Mouse (Mus musculus): ENCODE measurements around the gene Fbxo11. TPM values are rescaled to one million over a fixed set of nuclear protein-coding genes. Genes with fewer than 3 reads are reported as not detected.
A peak's percentile ranks its signal among the peaks of the same experiment; 100 is the strongest.

The Fbxo11 gene
- polyA plus RNA-seq, 1 experiment from 2014 or later, result 30.7 TPM

DNA sequence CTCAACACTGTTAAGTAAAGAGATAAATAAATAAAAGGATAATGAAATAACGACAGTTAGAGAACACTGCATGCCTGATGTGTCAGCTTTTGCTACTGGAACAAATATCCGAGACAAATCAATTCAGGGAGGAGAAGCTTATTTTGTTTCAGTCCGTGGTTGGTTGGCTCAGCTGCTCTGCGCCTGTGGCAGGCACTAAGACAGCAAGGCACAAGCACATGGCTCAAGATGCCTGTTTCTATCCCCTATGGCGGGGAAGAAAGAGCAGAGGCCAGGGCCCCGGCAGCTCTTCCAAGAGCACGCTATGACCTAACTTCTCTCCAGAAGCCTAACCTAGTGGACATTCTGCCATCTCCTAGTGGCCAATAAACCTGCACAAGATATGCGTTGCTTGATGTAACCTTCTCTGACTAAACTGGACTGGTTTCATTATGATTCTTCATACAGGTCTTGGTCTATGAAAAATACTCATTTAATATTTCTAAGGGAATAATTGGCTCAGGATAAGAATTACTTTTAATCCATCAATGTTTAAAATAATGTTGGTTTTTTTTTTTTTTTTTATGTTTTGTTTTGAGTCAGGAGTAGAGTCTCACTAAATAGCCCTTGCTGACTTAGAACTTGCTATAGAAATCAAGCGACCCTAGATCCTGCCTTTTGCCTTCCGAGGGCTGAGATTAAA, 30.6 kb upstream of the Fbxo11 start:
- WGBS, result 53% methylated on average over 10 of the region's 10 CpGs
- H3K4me3 ChIP-seq, result no peak overlapping the region
- ATAC-seq (ENCODE audit: low read depth), result 0 out of 2 replicates have a peak, but pooled peaks have one; percentile 63
- no peaks in the 10 kb centered on the region for H3K36me3 ChIP-seq
- H3K27me3 ChIP-seq, result no peaks in the 10 kb centered on the region
- no peak overlapping the region for H3K9ac ChIP-seq
- no peak overlapping the region for H3K27ac ChIP-seq (replicated peaks)
- no peaks in the 10 kb centered on the region for H3K9me3 ChIP-seq
- no peak overlapping the region for H3K4me2 ChIP-seq
- H3K4me1 ChIP-seq (replicated peaks), result no peaks in the 10 kb centered on the region; the same call in 1 of the 2 replicates

DNA sequence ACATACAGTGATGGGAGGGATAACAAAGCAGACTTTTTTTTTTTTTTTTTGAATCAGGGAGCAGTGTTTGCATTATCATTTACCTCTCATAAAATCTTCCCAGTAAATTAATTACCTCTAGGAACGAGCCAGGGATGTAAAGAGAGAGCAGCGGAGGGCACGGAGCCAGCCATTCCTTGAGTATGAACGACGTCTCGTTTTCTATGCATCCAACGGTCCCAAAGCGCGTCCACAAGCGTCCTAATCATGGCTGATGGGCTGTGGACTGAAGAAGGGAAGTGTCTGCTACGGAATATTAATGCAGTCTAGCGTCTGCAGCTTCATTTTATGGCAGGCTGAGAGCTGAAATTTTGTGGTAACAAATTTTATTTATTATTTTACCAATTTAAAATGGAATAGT, 29.2 kb upstream of the Fbxo11 start:
- WGBS, result 32% methylated on average over 12 of the region's 12 CpGs
- no peaks in the 10 kb centered on the region for H3K27me3 ChIP-seq
- ATAC-seq (ENCODE audit: low read depth), result no peak; the same call in 1 of the 2 replicates
- no peaks in the 10 kb centered on the region for H3K9me3 ChIP-seq
- H3K27ac ChIP-seq (replicated peaks), result no peak overlapping the region; the same call in 1 of the 2 replicates
- H3K4me3 ChIP-seq, result no peak overlapping the region
- no peaks in the 10 kb centered on the region for H3K36me3 ChIP-seq
- no peak overlapping the region; the same call in 1 of the 2 replicates for H3K9ac ChIP-seq
- H3K4me2 ChIP-seq, result no peak overlapping the region
- no peaks in the 10 kb centered on the region; the same call in 1 of the 2 replicates for H3K4me1 ChIP-seq (replicated peaks)

DNA sequence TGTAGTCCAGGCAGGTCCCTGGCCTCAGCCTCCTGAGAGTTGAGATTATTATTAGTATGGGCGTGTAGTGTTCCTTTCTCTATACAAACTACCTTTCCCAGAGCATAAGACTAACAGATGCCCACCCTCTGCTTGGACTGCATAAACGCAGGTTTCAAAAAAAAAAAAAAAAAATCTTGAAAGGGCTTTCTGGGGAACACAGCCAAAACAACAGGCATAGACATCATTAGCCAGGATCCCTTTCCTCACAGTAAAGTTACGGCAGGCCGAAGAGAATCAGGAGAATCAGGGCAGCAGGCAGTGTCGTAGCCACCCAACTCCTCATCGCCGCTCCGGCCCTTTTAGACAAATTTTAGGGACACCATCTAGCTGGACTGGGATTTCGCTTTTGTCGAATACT, 28.7 kb upstream of the Fbxo11 start:
- Histone ChIP-seq H3K4me2 (no peak overlapping the region), H3K27ac (replicated peaks) (0 out of 2 replicates have a peak overlapping the region, but pooled peaks have one; percentile 33), H3K4me1 (replicated peaks) (no peaks in the 10 kb centered on the region; the same call in 1 of the 2 replicates), H3K4me3 (no peak overlapping the region), H3K9me3 (no peaks in the 10 kb centered on the region), H3K27me3 (no peaks in the 10 kb centered on the region), H3K36me3 (no peaks in the 10 kb centered on the region), H3K9ac (no peak overlapping the region)
- 80% methylated on average over 10 of the region's 10 CpGs for WGBS
- no peak for ATAC-seq (ENCODE audit: low read depth)

DNA sequence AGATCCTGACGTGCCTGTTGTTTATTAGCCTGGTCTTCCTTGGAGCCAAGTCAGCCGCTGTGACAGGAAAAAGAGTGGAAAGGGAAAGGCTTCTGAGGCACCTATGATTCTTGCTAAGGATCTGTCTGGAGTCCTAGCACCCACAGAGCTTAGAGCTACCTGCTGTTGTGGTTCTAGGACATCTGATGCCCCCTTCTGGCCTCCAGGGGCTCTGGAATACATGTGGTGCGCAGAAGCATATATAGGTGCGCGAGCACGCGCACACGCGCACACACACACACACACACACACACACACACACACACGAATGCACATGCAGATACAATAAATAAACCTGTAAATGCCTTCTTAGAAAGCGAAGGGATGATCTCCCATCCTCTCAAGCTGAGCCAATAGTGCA, 20.9 kb upstream of the Fbxo11 start:
- Histone ChIP-seq H3K9me3 (no peaks in the 10 kb centered on the region), H3K4me3 (no peak overlapping the region), H3K4me2 (no peak overlapping the region), H3K9ac (no peak overlapping the region), H3K27me3 (no peaks in the 10 kb centered on the region), H3K36me3 (no peaks in the 10 kb centered on the region), H3K4me1 (replicated peaks) (no peaks in the 10 kb centered on the region), H3K27ac (replicated peaks) (no peak overlapping the region)
- WGBS, result 92% methylated on average over 11 of the region's 11 CpGs
- no peak for ATAC-seq (ENCODE audit: low read depth)

DNA sequence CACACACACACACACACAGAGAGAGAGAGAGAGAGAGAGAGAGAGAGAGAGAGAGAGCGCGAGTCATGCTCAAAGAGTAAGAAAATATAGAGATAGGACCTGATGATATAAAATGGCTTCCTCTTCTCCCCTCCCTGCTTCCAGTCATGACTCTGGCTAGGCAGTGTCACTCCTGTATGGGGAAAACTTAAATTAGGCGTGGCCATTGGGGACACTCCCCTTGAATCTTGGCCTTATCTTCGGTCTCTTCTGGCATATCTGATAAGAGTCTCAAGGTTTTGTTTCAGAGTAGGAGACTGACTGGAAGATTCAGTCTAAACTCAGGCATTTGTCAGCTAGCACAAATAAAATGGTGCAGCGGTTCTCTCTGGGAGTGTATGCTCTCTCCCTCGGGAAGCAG, 16.4 kb upstream of the Fbxo11 start:
- Histone ChIP-seq H3K27me3 (no peaks in the 10 kb centered on the region), H3K27ac (replicated peaks) (no peak overlapping the region), H3K9ac (no peak overlapping the region), H3K4me2 (no peak overlapping the region), H3K36me3 (no peaks in the 10 kb centered on the region), H3K4me3 (no peak overlapping the region), H3K4me1 (replicated peaks) (no peaks in the 10 kb centered on the region), H3K9me3 (no peaks in the 10 kb centered on the region)
- 93% methylated on average over 6 of the region's 6 CpGs for WGBS
- ATAC-seq (ENCODE audit: low read depth), result no peak

DNA sequence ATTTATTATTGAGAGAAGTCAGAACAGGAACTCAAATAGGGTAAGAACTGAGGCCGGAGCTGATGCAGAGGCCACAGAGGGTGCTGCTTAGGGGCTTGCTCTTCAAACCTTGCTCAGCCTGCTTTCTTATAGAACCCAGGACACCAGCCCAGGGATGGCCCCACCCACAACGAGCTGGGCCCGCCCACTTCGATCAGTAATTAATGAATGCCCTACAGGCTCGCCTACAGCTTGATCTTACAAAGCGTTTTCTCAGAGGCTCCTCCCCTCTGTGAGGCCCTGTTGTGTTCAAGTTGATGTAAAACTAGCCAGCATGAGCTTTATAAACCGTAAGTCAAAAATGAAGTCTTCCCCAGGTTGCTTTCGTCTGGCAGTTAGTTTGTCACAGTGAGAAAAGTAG, 14.7 kb upstream of the Fbxo11 start:
- Histone ChIP-seq H3K9ac (no peak overlapping the region), H3K4me2 (no peak overlapping the region), H3K4me3 (no peak overlapping the region), H3K36me3 (no peaks in the 10 kb centered on the region), H3K27me3 (no peaks in the 10 kb centered on the region), H3K9me3 (no peaks in the 10 kb centered on the region), H3K4me1 (replicated peaks) (no peaks in the 10 kb centered on the region), H3K27ac (replicated peaks) (no peak overlapping the region)
- no peak for ATAC-seq (ENCODE audit: low read depth)
- WGBS, result 86% methylated on average over 8 of the region's 8 CpGs

DNA sequence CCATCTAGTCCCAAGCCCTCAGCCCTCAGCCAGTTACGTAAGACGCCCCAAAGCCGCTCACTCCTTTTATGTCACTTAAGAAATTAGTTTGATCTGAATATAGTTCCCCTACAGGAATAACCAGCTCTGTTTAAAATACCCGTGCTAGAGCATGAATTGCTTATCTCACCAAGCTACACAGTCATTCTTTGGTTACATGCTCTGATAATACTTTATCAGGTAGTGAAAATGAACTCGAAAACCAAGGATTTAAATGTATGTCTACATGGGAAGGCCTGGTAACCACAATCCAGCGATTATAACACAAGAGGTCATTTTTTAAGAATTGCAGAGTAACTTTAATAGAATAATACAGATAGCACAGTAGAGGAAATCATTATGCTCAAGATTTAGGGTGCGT, 7.0 kb upstream of the Fbxo11 start:
- no peaks in the 10 kb centered on the region for H3K27me3 ChIP-seq
- no peak overlapping the region for H3K27ac ChIP-seq (replicated peaks)
- 90% methylated on average over 7 of the region's 7 CpGs for WGBS
- no peak overlapping the region for H3K4me2 ChIP-seq
- H3K4me3 ChIP-seq, result no peak overlapping the region
- H3K4me1 ChIP-seq (replicated peaks), result peaks cover 7% of the 10 kb centered on the region
- no peak overlapping the region for H3K9ac ChIP-seq
- no peaks in the 10 kb centered on the region for H3K36me3 ChIP-seq
- no peak for ATAC-seq (ENCODE audit: low read depth)
- H3K9me3 ChIP-seq, result no peaks in the 10 kb centered on the region

DNA sequence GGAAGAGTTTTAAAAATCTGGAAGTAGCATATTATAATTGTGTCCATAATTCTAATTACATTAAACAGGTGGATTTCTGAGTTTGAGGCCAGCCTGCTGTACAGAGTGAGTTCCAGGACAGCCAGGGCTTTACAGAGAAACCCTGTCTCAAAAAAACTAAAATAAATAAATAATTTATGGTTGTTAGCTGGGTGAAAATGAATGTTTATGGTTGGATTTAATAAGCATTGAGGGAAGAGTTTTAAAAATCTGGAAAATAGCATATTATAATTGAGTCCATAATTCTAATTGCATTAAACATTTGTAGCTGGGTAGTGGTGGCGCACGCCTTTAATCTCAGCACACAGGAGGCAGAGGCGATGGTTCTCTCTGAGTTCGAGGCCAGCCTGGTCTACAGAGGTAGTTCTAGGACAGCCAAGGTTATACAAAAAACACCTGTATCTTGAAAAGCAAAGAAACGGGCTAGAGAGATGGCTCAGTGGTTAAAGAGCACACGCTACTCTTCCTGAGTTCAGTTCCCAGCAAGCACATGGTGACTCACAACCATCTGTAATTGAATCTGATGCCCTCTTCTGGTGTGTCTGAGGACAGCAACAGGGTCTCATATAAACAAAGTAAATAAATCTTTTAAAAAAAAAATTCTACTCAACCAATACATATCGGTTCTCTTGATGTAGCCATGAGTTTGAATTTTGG, 3.1 kb upstream of the Fbxo11 start:
- Histone ChIP-seq H3K4me1 (replicated peaks) (peaks cover 15% of the 10 kb centered on the region), H3K27ac (replicated peaks) (no peak overlapping the region), H3K4me3 (no peak overlapping the region), H3K9ac (no peak overlapping the region), H3K4me2 (no peak overlapping the region), H3K9me3 (no peaks in the 10 kb centered on the region), H3K36me3 (no peaks in the 10 kb centered on the region), H3K27me3 (no peaks in the 10 kb centered on the region)
- ATAC-seq (ENCODE audit: low read depth), result no peak
- WGBS, result 95% methylated on average over 7 of the region's 7 CpGs

DNA sequence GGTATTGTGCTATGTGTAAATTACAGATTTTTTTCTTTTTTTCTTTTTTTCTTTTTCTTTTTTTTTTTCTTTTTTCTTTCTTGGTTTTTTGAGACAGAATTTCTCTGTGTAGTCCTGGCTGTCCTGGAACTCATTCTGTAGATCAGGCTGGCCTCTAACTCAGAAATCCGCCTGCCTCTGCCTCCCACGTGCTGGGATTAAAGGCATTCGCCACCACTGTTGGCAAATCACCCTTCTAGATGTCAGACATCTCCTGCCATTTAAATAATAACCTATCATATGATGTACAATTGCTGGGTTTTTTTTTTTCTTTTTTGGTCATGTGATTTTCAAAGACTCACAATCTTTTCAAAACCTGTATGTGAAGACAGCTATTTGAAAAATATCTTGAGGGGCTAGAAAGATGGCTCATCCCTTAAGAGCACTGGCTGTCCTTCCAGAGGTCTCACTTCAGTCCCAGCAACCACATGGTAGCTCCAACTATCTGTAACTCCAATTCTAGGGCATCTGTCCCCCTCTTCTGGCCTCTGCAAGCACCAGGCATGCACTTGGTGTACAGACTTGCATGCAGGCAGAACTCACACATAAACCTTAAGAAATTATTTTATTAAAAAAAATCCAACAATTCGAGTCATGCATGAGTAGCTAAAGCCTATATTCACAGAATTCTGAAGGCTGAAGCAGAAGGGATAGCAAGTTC, 2.3 kb upstream of the Fbxo11 start:
- H3K9ac ChIP-seq, result peak overlapping the region; percentile 100; the same call in 1 of the 2 replicates
- peak overlapping the region; percentile 89 for H3K4me3 ChIP-seq
- 87% methylated on average over 4 of the region's 4 CpGs for WGBS
- no peaks in the 10 kb centered on the region for H3K9me3 ChIP-seq
- H3K4me1 ChIP-seq (replicated peaks), result peaks cover 23% of the 10 kb centered on the region
- peak overlapping the region; percentile 57 for H3K4me2 ChIP-seq
- no peaks in the 10 kb centered on the region for H3K27me3 ChIP-seq
- no peaks in the 10 kb centered on the region for H3K36me3 ChIP-seq
- no peak overlapping the region for H3K27ac ChIP-seq (replicated peaks)
- no peak for ATAC-seq (ENCODE audit: low read depth)

DNA sequence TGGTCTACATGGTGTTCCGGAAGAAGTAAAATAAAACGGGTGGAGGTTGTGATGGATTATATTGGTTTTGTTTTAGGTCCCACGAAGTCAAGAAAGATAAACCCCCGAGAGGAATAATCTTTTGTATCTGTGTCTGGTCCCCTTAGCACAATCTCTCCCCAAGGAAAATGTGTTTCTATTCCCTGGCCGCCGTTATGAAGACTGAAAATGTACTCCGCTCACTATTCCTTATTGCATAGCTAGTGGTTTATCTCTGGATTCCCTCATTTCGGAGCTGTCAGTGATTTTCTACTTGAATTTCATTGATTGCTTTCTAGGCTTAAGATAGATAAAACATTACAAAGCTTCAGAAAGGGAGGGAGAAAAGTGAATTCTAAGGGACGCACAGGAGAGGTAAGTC, 1.7 kb upstream of the Fbxo11 start:
- peak overlapping the region; percentile 100 for H3K9ac ChIP-seq
- ATAC-seq (ENCODE audit: low read depth), result no peak
- WGBS, result 13% methylated on average over 9 of the region's 9 CpGs
- H3K36me3 ChIP-seq, result no peaks in the 10 kb centered on the region
- H3K27me3 ChIP-seq, result no peaks in the 10 kb centered on the region
- H3K27ac ChIP-seq (replicated peaks), result peak overlapping the region; percentile 100
- peak overlapping the region; percentile 89 for H3K4me3 ChIP-seq
- H3K9me3 ChIP-seq, result no peaks in the 10 kb centered on the region
- peaks cover 25% of the 10 kb centered on the region for H3K4me1 ChIP-seq (replicated peaks)
- H3K4me2 ChIP-seq, result peak overlapping the region; percentile 57

DNA sequence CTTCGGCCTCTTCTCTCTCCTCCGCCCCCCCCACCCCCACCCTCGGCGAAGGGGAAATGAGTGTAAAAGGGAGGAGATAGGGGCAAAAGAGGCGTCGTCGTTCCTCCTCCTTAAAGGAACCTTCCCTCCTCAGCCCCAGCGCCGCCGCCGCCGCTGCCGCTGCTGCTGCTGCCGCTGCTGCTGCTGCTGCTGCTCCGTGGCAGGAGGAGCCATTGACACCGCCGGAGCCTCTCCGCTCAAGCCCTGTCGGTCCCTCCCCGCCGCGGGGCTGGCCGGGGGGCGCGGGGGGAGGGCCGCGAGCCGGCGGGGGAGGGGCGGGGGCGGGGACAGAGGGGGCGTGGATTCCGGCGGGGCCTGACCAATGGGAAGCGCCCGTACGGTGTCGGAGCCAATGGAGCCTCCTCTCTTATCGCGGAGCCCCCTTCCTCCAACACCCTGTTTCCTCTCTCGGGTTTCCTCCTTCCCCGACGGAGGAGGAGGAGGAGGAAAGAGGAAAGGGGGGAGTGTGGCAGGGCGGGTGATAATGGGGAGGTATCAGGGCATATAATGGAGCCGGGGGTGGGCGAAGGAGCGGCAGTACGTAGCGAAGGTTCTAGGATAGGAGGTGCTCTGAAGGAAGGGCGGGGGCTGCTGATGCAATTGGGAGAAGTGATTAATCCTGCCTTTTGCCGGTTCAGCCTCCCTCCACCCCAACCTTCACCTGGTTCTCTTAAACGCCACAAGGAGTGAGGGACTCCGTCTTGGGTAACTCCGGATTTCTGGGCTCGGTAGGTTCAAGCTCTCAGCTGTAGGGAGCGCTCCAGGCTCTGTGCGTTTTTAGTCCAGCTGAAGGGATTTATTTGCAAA, 933 bp upstream of the Fbxo11 start:
- peak; percentile 98 for ATAC-seq (ENCODE audit: low read depth)
- no peaks in the 10 kb centered on the region for H3K9me3 ChIP-seq
- WGBS, result under 1% methylated on average over 42 of the region's 57 CpGs
- peak overlapping the region; percentile 100 for H3K27ac ChIP-seq (replicated peaks)
- no peaks in the 10 kb centered on the region for H3K27me3 ChIP-seq
- peak overlapping the region; percentile 57 for H3K4me2 ChIP-seq
- H3K4me3 ChIP-seq, result peak overlapping the region; percentile 89
- H3K36me3 ChIP-seq, result no peaks in the 10 kb centered on the region
- H3K9ac ChIP-seq, result peak overlapping the region; percentile 100
- H3K4me1 ChIP-seq (replicated peaks), result peaks cover 31% of the 10 kb centered on the region
